Mouse (Mus musculus): ENCODE results near the gene Gtf2e1. TPM values are rescaled to one million over a fixed set of nuclear protein-coding genes. Genes with fewer than 3 reads are reported as not detected.

The Gtf2e1 gene
- 10 to 100 TPM; 16.0 to 16.2 TPM for total RNA-seq (2021)

DNA sequence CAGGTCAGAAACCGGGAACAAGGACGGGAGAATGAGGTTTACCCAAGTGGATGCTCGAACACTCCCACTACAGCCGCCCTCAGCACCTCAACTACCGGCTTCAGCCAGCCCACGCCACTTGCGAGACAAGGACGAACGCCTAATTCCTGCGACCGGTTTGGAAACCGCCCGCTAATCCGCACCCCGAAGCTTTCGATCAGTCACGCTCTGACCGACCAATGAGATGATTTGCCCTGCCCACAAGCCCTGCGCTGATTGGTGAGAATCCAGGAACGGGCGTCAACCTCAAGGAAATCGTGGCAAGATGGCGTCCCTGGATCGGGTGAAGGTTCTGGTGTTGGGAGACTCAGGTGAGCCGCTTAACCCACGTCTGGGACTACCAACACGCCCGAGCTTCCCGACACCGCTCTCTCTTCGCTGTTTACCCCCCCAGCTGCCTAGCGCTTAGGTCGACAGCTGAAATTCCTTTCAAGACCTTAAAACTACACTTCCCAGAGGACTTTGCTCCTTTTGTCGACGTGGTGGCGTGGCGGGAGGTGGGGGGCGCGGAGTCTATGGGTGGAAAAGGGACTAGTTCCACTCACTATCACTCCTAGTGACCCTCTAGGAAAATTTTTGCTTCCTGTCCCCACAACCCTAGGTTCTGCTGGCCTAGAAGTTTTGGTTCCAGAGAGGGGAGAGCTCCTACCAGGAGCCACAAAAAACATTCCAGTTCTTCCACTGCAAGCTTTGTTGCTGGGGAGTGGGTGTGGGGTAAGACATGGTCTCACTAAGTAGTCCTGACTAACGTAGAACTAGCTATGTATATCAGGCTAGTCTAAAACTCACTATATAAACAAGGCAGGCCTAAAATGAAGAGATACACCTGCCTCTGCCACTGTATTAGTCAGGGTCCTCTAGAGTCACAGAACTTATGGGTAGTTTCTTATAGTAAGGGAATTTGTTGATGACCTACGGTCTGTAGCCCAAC lies at the start of gene Gtf2e1, which contains the start of gene Rabl3:
Gene Gtf2e1 (minus strand): TSS at position 179 of the 970 bp plus-strand sequence.
Gene Rabl3 (plus strand): TSS at position 275 of the 970 bp plus-strand sequence.
- peak; percentile 98 to 100 for DNase-seq (ENCODE audit: low spot score in 2 of 2)
- intact Hi-C loops (cut with DNase I) = loop anchor here (2.0 to 5.0 kb wide), 2 partner anchors 73 to 112 kb away; partner anchors contain the start of gene Ndufb4

DNA sequence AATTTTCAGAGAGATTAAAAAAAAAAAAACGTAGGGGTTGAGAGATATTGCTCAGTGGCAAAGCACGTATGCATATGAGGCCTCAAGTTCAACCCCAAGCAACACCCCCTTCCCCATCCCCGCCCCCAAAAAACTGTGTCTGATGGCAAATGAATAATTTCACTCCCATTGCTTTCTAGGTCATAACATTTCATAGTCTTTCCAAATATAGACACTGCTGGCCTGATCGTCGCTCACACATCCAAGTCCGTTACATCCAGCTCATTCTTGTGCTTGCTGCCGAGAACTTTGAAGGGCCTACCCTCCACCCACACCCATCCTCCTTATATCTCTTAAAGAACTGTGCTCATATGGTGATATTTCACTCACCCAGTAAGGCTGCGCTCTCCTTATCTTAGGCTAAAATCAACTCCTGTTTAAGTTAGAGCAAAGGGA lies 45.6 kb upstream of the Gtf2e1 start:
- peak in 1 of 2 experiments; percentile 61 for DNase-seq (ENCODE audit: low spot score in 2 of 2)
- intact Hi-C loops (cut with DNase I) = loop anchor here (2.0 kb wide), 2 partner anchors 26 to 52 kb away; no protein-coding TSS in a partner anchor

DNA sequence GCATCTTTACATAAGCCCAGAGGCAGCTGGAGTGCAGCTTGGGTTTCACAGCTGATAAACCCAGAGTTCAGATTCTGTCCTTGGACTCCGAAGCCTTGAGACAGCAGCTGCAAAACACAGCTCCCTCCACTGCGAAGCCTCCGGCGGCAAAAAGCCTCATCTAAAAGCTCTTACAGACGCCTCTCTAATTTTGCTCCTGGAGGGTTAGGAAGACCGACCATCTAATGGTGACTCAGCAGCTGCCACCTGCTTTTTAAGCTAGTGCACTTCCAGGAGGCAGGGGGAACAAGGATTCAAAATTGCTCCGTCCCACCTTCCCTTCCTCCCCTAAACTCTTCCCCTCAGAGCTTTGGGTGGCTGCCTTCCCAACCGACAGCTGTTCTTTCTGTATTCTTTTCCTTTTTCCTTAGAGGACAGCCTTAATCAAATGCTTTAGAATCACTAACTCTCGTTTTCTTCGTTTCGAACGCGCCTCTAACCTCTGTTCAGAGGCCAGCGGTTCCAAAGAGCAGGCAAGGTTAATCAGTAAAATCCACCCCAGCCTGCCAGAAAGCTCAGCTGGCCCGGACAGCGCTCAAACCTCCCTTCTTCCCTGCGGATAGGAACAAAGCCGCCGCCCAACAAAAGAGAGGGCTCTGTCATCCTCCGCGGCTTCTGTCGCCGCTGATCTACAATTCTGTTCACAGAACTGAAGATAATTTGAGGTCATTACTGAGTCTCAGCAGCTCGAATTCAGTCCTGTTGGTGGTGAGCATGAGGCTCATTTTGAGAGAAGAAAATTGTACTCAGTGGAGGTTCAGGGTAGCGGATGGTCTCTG lies 44.8 kb upstream of the Gtf2e1 start:
- intact Hi-C loops (cut with DNase I) = loop anchor here (2.0 kb wide), 2 partner anchors 26 to 52 kb away; no protein-coding TSS in a partner anchor
- DNase-seq (ENCODE audit: low spot score in 2 of 2) = peak; percentile 59 to 78

DNA sequence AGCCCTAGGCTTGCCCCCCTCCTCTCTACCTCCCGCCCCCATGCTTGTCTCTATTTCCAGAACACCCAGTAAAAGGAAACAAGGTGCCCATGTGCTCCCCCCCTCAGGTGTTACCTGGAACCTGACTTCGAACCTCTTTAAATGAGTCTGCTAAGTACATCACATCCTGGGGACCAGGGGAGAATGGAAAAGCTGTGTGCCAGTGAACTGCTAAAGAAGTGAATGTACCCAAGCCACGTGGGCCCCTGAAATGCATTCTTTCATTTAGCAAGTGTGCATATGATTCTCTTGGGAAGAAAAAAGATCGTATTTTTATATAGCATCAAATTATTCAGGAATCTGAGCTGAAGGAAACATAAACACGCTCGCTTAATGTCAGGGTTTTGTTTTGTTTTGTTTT lies 44.2 kb upstream of the Gtf2e1 start:
- intact Hi-C loops (cut with DNase I) = loop anchor here (2.0 kb wide), 2 partner anchors 27 to 51 kb away; no protein-coding TSS in a partner anchor
- peak; percentile 31 to 60 for DNase-seq (ENCODE audit: low spot score in 2 of 2)

DNA sequence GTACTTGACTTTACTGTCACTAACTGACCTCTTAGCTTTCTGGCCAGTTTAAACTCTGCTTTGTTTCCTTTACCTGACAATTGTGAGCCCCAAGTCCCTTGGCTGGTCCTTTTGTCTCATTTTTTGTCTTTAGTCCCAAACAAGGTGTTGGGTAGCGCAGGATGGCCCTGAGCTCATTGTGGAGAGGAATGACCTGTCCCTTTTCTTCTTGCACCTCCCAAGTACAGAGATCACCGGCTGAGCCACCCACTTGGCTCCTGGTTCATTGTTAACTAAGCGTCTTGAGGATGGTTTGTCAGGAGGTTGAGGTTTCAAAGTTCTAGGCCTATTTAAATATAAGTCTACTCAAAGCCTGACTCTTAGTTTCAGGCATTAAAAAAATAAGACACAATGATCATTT lies 43.7 kb upstream of the Gtf2e1 start:
- intact Hi-C loops (cut with DNase I) = no loop called here
- DNase-seq (ENCODE audit: low spot score in 2 of 2) = no peak

DNA sequence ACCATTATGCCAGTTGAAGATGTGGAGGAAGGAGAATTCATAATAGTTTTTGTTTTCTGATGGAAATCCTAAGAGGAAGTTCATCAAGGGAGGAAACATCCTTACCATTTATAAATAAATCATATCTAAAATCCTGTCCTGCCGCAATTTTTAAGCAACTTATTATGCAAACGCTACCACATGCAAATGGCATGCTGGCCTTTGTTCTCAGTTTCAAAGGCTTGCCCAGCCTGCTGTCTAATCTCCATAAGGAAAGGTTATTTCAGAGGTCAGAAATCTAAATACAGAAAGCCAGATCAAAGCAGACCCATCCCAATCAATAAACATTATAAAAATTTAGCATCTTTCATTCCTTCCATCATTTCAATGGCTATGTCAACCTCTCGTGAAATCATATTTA lies 42.3 kb upstream of the Gtf2e1 start:
- intact Hi-C loops (cut with DNase I) = no loop called here
- no peak for DNase-seq (ENCODE audit: low spot score in 2 of 2)

- intact Hi-C loops (cut with DNase I) = no loop called here
- no peak for DNase-seq (ENCODE audit: low spot score in 2 of 2)
Measured at GRCm38 (mm10) chr16:37580651-37581050, 41.1 kb upstream of the Gtf2e1 start.

DNA sequence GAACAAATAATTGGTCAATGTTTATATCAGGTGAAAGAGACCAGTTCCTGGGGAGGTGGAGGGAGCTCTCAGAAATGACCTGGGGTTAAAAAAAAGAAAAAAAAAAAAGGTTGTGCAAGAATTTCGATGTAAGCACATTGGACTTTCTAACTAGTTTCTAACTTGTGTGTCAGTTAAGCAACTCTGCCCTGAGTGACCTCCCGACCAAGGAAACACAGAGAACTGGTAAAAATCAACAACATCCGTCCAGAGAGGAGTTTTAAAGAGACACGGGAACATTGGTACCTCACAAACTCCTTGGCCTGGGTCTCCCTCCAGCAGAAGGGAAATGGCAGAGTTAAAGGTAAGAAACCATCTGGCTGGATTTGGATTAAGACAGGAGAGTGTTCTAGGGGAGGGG lies 40.4 kb upstream of the Gtf2e1 start, which contains the start of gene Hgd:
Gene Hgd (plus strand): TSS at position 160 of the 400 bp plus-strand sequence.
- no peak for DNase-seq (ENCODE audit: low spot score in 2 of 2)
- intact Hi-C loops (cut with DNase I) = no loop called here

DNA sequence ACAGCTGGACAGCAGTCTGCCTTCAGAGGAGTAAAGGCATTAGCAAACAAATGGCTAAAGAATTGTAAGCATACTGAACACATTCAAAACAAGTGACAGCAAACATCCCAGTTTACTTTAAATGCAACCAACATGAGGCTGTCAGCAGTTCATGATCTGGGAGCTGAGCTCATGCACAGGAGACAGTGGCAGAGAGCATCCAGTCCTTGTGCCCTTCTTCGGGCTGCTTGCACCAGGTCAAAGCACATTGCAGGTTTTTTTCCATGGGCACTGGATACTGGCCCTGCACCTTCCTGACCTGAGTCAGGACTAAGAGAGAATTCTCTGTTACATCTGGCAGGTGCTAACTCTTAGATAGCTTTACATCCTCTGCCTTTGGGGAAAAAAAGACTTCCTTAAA lies 40.0 kb upstream of the Gtf2e1 start:
- DNase-seq (ENCODE audit: low spot score in 2 of 2) = no peak

GRCm38 (mm10) chr16:37575325-37575724 lies 35.7 kb upstream of the Gtf2e1 start:
- intact Hi-C loops (cut with DNase I) = no loop called here
- no peak for DNase-seq (ENCODE audit: low spot score in 2 of 2)

More for the DNA sequence above, 40.0 kb upstream of the Gtf2e1 start:
- intact Hi-C loops (cut with DNase I) = no loop called here

DNA sequence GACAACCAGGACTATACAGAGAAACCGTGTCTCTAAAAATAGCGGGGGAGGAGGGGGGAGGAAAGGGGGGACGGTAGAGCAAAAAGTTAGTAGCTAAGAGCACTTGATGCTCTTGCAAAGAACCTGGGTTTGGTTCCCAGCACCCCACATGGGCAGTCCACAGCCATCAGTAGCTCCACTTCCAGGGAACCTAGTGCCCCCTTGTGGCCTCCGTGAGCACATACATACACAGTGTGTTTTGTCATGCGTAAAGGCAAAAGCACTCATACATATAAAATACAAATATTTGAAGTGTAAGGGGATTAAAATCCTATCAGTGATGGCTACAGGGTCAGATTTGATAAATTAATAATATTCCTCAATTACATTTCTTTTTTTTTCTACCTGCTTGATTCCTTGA lies 33.5 kb upstream of the Gtf2e1 start:
- intact Hi-C loops (cut with DNase I) = no loop called here
- DNase-seq (ENCODE audit: low spot score in 2 of 2) = no peak

DNA sequence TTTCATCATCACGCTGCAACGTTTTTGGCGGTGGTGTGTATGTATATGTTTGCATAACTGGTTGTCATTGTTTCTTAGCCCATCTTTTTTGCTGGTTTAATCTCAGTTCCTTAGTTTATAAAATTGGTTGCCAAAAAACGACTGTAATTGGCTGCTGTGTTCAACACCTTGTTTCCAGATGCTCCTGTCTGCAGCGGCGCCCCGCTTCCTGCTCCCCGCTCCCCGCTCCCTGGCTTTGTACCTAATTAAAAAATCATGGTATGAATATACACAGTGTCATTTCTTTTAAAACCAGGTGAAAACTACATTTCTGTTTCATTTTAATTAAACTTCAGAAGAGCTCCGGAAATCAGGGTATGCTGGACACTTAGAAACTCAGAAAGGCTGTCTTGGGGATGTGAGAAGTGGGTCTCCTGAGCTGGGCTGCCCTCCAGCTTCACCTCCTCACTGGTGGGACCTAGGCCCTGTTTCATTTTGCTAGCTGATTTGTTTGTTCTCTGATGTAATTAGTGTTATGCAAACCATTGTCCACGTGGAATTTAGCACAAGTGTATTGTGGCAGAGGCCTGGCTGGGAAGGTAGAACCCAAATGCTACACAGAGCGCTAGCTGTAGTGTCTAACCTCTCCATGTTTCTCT lies 32.6 kb upstream of the Gtf2e1 start:
- DNase-seq (ENCODE audit: low spot score in 2 of 2) = no peak
- intact Hi-C loops (cut with DNase I) = no loop called here

DNA sequence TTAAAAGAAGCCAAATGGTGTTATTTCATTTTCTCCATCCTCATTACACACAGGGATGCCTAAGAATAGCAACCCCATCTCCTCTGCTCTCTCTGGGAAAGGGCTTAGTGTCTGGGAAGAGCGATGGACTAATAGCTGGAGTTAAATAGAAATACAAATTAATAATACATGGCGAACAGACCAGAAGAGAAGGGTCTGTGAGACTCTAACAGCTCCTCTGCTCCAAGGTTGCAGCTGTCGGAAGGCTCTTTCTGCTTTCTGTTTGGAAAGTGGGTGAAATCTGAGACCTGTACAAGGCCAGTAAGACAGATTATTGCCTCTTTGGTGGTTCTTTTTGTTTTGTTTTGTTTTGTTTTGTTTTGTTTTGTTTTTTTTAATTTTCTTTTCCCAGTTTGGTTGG lies 32.0 kb upstream of the Gtf2e1 start:
- no peak for DNase-seq (ENCODE audit: low spot score in 2 of 2)
- intact Hi-C loops (cut with DNase I) = no loop called here

- intact Hi-C loops (cut with DNase I) = no loop called here
- DNase-seq (ENCODE audit: low spot score in 2 of 2) = no peak
Measured at GRCm38 (mm10) chr16:37567113-37568050, 27.8 kb upstream of the Gtf2e1 start.

GRCm38 (mm10) chr16:37566107-37566506 lies 26.5 kb upstream of the Gtf2e1 start:
- intact Hi-C loops (cut with DNase I) = no loop called here
- peak in 1 of 2 experiments; percentile 62 for DNase-seq (ENCODE audit: low spot score in 2 of 2)

- intact Hi-C loops (cut with DNase I) = no loop called here
- DNase-seq (ENCODE audit: low spot score in 2 of 2) = no peak
Measured at GRCm38 (mm10) chr16:37565117-37565516, 25.5 kb upstream of the Gtf2e1 start.

- intact Hi-C loops (cut with DNase I) = no loop called here
- peak; percentile 26 to 78 for DNase-seq (ENCODE audit: low spot score in 2 of 2)
Measured at GRCm38 (mm10) chr16:37562961-37563360, 23.4 kb upstream of the Gtf2e1 start.

GRCm38 (mm10) chr16:37562414-37562813 lies 22.8 kb upstream of the Gtf2e1 start:
- no peak for DNase-seq (ENCODE audit: low spot score in 2 of 2)
- intact Hi-C loops (cut with DNase I) = no loop called here

Measured in left cerebral cortex, postnatal 25 days (tissue).